Mouse (Mus musculus) frontal cortex, postnatal 25 days (tissue): ENCODE results near the gene Cfap57.
A peak's percentile ranks its signal among the peaks of the same experiment; 100 is the strongest.

Source experiments
- DNase-seq, 2 experiments: peaks; one replicate each; pipeline ENCODE4 v3.0.0; 2022; ENCODE audit warnings: low spot score in 2 of 2

Cfap57 gene

GRCm38 (mm10) chr4:118620279-118620966 is at the start of gene Cfap57, which contains the start of gene Ebna1bp2:
Gene Cfap57 (minus strand): TSS chr4:118620777.
Gene Ebna1bp2 (plus strand): TSS chr4:118620799.
- peak; percentile 79 to 83 for DNase-seq

GRCm38 (mm10) chr4:118658652-118659051 is 38.1 kb upstream of the Cfap57 start, which contains the start of gene Olfr62:
Gene Olfr62 (plus strand): TSS chr4:118658952.
- no peak for DNase-seq

- DNase-seq = peak; percentile 22 to 51
Measured at GRCm38 (mm10) chr4:118645234-118645633, 24.7 kb upstream of the Cfap57 start.

GRCm38 (mm10) chr4:118642346-118643190 is 22.0 kb upstream of the Cfap57 start:
- DNase-seq = no peak

DNA sequence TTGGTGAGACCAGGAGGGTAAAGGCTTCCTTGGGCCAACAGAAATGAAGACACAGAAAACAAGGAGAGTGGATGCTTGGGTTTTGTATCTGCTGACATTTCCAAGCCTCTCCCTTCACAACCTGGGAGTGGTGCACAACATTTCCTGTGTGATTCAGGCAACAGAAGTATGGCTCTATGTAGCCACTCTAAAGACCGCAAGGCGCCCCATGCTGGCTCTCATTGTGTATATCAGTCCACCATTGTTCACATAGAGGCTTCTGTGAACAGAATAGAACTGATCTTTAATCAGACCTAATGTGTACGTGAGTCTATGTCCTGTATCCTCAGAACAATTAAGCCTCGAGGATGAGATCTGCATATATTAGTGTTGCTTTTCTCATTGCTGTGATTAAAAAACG is 9.7 kb upstream of the Cfap57 start:
- no peak for DNase-seq

- DNase-seq = no peak
Measured at GRCm38 (mm10) chr4:118621781-118622180, 1.2 kb upstream of the Cfap57 start.

DNA sequence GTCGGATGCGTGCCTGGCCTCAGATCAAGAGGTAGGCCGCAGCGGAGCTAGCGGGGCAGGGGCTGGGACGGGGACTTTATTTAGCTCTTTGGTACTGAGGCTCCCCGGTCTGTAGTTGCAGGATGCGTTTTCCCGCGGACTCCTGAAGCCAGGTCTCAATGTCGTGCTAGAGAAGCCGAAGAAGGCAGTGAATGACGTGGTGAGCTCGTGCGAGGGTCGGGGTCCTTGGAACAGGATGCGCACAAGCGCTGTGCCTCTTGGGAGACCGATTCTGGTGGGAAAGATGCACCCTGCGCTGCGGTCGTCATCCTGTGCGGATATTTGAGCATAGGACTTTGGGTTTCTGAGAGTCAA is 367 bp upstream of the Cfap57 start:
- no peak for DNase-seq

- DNase-seq = no peak
Measured at GRCm38 (mm10) chr4:118615412-118615811, 5.2 kb downstream of the Cfap57 start.

- DNase-seq = peak in 1 of 2 experiments; percentile 19
Measured at GRCm38 (mm10) chr4:118612619-118613018, 8.0 kb downstream of the Cfap57 start.

DNA sequence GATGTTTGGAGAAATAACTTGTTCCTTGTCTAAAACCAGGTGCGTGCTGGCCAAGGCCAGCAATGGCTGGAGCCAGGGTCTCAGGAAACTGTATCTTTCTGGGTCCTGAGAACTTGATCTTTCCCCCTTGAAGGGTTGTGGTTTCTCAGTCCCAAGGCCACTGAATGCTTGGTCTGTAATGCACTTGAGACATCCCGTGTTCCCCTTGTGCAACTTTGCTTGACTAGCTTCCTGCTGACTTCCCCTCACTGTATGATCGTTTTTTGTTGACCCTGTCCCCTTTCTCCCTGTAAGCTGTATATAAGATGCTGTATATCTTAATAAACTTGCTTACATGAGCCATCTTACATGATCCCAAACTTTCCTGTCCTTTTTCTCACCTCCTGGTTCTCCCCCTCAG is 10.7 kb downstream of the Cfap57 start:
- no peak for DNase-seq

DNA sequence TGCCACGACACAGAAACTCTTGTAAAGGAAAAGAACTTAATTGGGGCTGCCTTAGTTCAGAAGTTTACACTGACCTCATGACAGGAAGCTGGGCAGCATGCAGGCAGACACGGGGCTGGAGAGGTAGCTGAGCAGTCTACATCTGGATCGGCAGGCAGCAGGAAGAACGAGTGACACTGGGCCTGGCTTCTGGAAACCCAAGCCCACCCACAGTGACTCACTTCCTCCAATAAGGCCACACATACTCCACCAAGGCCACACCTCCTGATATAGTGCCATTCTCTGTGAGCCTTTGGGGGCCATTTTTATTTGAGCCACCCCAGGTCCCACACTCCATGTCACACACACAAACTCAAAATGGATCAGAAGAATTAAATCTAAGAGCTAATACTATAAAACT is 16.5 kb downstream of the Cfap57 start:
- DNase-seq = no peak

- no peak for DNase-seq
Measured at GRCm38 (mm10) chr4:118589733-118590130, 30.8 kb downstream of the Cfap57 start.

DNA sequence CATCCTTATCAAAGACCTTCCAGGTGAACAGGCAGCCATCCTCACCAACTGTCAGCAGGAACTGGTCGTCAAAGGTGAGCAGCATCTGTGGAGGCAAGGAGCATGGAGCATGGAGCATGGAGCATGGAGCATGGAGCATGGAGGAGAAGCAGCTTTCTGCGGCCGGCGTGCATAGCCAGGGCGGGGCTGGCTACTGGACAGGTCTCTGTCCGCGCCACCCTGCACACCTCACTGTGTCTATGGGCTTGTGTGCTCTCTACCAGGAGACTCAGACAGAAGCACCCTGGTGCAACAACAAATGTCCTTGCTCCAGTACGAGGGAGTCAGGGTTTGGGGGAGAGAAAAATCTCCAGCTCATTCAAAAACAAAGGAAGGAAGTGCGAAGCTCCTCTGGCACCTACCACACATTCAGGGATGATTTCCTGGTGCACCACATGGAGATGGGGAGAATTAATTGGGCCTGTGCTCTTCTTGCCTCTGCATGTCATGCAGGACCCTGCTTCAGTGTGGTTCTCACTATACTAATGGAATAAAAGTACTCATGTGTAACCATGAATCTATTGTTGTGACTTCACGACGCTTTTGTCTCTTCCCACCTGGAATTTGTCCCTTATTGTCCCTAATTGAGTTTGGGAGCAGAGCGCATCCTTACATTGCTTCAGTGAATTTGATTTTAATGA is 31.4 kb downstream of the Cfap57 start:
- no peak for DNase-seq

DNA sequence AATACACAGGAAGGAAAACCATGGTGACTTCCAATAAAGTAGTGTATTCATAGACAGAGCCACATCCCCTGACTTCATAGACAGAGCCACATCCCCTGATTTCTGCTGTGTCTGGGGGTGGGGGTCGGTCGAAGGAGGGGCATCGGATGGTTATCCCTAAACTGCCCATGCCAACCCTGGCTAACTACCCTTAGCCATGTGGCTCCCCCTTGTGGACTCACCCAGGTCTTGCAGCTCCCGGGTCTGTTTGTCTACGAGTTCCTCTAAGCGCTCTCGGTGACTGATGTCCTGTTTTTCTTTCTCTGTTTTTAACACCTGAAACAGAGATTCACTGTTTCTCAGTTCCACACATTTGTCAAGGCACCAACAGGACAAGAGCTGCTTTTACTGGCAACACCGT is 37.9 kb downstream of the Cfap57 start:
- DNase-seq = no peak

DNA sequence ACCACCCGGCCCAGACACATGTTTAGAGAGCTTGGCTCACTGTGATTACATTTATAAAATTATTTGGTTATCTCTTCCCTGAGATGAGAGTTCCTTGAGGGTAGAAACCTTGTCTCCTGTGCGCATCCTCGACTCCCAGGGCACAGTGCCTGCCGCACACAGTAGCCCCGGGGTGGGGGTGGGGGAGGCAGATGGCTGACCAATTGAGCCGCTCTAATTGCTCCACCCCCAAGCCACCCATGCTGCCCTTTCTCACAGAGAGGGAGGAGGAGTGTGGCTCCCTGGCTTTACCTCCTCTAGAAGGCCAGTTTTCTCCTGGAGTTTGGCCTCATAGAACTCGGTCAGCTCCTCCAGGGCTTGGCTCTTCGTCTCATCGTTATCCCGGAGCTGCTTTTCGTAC is 39.1 kb downstream of the Cfap57 start:
- DNase-seq = no peak

- no peak for DNase-seq
Measured at GRCm38 (mm10) chr4:118579313-118579712, 41.3 kb downstream of the Cfap57 start.

- DNase-seq = peak; percentile 94 to 95
Measured at GRCm38 (mm10) chr4:118576097-118576496, 44.5 kb downstream of the Cfap57 start.

- peak; percentile 27 to 39 for DNase-seq
Measured at GRCm38 (mm10) chr4:118571441-118571840, 49.1 kb downstream of the Cfap57 start.

GRCm38 (mm10) chr4:118569320-118569719 is 51.3 kb downstream of the Cfap57 start:
- DNase-seq = no peak

- no peak for DNase-seq
Measured at GRCm38 (mm10) chr4:118568709-118569108, 51.9 kb downstream of the Cfap57 start.

DNA sequence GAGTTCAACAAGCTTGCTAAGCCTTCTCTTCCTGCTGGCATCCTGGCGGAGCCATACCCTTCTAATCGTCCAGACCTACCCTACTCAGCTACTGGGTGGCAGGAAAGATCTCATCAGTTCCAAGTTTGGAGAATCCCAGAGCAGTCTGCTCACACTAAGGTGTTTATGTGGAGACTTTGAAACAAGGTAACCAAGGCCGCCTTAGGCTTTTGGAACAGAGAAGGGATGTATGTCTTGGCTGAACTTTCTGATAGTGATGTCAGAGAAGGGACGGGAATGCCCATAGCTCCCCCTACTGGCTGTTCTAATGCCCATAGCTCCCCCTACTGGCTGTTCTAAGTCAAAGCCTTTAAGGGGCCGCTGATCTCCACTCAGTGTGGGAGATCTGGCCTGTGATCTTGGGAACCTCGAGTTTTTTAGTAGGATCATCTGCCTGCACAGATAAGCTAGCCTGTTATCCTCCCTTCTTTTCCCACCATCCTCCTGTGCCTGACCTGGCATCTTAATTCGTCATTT is 54.4 kb downstream of the Cfap57 start:
- DNase-seq = peak in 1 of 2 experiments; percentile 42

DNA sequence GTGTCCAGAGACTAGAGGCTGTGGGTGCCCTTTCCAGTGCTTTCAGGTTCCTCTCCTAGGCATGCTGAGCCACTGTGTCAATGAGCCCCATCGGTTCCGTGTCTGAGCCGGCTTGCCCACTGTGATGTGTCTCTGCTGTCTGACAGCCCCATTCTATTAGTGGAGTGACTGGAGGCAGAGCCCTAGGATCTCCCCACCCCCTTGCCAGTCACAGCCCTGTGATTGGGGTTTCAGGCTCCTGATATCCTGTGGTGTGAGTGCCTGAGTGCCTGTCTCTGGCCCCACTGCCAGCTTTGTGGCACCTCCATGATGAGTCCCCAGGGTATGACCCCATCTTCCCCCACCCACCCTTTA is 55.7 kb downstream of the Cfap57 start:
- no peak for DNase-seq
